Mouse (Mus musculus) intestine, embryonic 16.5 days (tissue): ENCODE data around the gene Cngb1. TPM values are rescaled to one million over a fixed set of nuclear protein-coding genes. Genes with fewer than 3 reads are reported as not detected.

Source experiments
- ATAC-seq: fragments of 200-750 bp; cut with Nextera tagmentation; 2 replicates; pipeline ENCODE4 v1.8.0; 2017; ENCODE audit warnings: moderate TSS enrichment, moderate library complexity
- H3K27ac ChIP-seq: fragments of 300-500 bp; sonication (generic); 2 replicates; pipeline ENCODE4 v1.5.1; 2014; ENCODE audit warnings: mild to moderate bottlenecking, low read length
- H3K27me3 ChIP-seq: fragments of 300-500 bp; sonication (generic); replicated peaks from 2 replicates; pipeline ENCODE4 v1.6.1; 2014; ENCODE audit warnings: low read length, control low read depth, mixed read lengths; ENCODE audit not compliant: control insufficient read depth, insufficient read depth
- H3K36me3 ChIP-seq: fragments of 300-500 bp; sonication (generic); 2 replicates; pipeline ENCODE4 v1.6.1; 2014; ENCODE audit warnings: low read length, control low read depth; ENCODE audit not compliant: control insufficient read depth, insufficient read depth
- H3K4me1 ChIP-seq: fragments of 300-500 bp; sonication (generic); 2 replicates; pipeline ENCODE4 v1.6.1; 2014; ENCODE audit warnings: low read length, control low read depth, mixed read lengths; ENCODE audit not compliant: control insufficient read depth, insufficient read depth
- H3K4me2 ChIP-seq: fragments of 300-500 bp; sonication (generic); 2 replicates; pipeline ENCODE4 v1.6.1; 2014; ENCODE audit warnings: low read depth, low read length, control low read depth
- H3K4me3 ChIP-seq: fragments of 300-500 bp; sonication (generic); 2 replicates; pipeline ENCODE4 v1.5.1; 2014; ENCODE audit warnings: mild to moderate bottlenecking, low read length
- H3K9ac ChIP-seq: fragments of 300-500 bp; sonication (generic); 2 replicates; pipeline ENCODE4 v1.6.1; 2014; ENCODE audit warnings: low read depth, low read length
- H3K9me3 ChIP-seq: fragments of 300-500 bp; sonication (generic); 2 replicates; pipeline ENCODE4 v1.6.1; 2016; ENCODE audit warnings: low read length, control low read depth; ENCODE audit not compliant: control insufficient read depth
- WGBS: fragments of 180-500 bp; shearing (Covaris S2); extraction: QIAGEN DNeasy Blood & Tissue Kit; methylation state at CpG from one replicate; pipeline ENCODE4 v1.1.7; 2014; 5-methylcytosine and 5-hydroxymethylcytosine counted together
- polyA plus RNA-seq: library from polyadenylated mRNA; unstranded; fragments of >200 nt; fragmentation: Nextera tagmentation; extraction: Ambion mirVana; gene quantifications from 2 replicates; pipeline ENCODE4 v1.2.1, GENCODE M21; 2015

The Cngb1 gene
- polyA plus RNA-seq, 1 experiment from 2014 or later: 0.49 TPM

GRCm38 (mm10) chr8:95255611-95256010 lies 50.8 kb downstream of the Cngb1 start:
- no peak for ATAC-seq
- Histone ChIP-seq H3K4me2 (no peak overlapping the region), H3K27me3 (no peaks in the 10 kb centered on the region), H3K27ac (no peak overlapping the region), H3K9me3 (no peaks in the 10 kb centered on the region), H3K4me1 (no peaks in the 10 kb centered on the region), H3K9ac (no peak overlapping the region), H3K4me3 (no peak overlapping the region), H3K36me3 (no peaks in the 10 kb centered on the region)
- 76% methylated on average over 10 of the region's 10 CpGs for WGBS

- no peak overlapping the region for H3K27ac ChIP-seq
- 22% methylated on average over 16 of the region's 16 CpGs for WGBS
Observed at GRCm38 (mm10) chr8:95254564-95255434, 51.6 kb downstream of the Cngb1 start.

DNA sequence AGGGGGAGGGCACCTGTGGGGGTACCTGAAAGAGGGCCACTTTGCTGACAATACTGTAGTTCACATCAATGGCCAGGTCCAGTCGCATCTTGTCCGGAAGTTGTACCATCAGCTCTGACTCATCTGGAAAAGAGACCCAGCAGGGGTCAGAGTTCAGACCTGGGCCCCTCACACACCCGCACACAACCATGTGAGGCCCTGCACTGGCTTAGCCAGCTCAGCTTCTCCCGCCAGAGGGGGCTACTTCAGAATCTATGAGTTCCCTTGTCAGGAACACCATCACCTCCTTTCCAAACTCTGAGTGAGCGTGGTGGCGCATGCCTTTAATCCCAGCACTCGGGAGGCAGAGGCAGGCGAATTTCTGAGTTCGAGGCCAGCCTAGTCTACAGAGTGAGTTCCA lies 54.3 kb downstream of the Cngb1 start:
- ATAC-seq: peak; percentile 36
- 62% methylated on average over 9 of the region's 9 CpGs for WGBS

More at GRCm38 (mm10) chr8:95254564-95255434, 51.6 kb downstream of the Cngb1 start:
- no peaks in the 10 kb centered on the region for H3K9me3 ChIP-seq
- ATAC-seq: peak; percentile 95
- H3K9ac ChIP-seq: peak overlapping the region; percentile 68
- no peaks in the 10 kb centered on the region for H3K4me1 ChIP-seq
- no peaks in the 10 kb centered on the region for H3K36me3 ChIP-seq
- H3K4me2 ChIP-seq: peak overlapping the region; percentile 78
- H3K27me3 ChIP-seq: no peaks in the 10 kb centered on the region
- peak overlapping the region; percentile 47 for H3K4me3 ChIP-seq

GRCm38 (mm10) chr8:95249847-95250246 lies 56.5 kb downstream of the Cngb1 start:
- no peaks in the 10 kb centered on the region for H3K27me3 ChIP-seq
- no peak overlapping the region for H3K9ac ChIP-seq
- no peaks in the 10 kb centered on the region for H3K36me3 ChIP-seq
- no peak overlapping the region for H3K27ac ChIP-seq
- H3K9me3 ChIP-seq: no peaks in the 10 kb centered on the region
- peaks cover 6% of the 10 kb centered on the region for H3K4me1 ChIP-seq
- no peak overlapping the region for H3K4me2 ChIP-seq
- ATAC-seq: no peak
- no peak overlapping the region for H3K4me3 ChIP-seq
- WGBS: 50% methylated on average over 4 of the region's 4 CpGs

More for the DNA sequence above, 54.3 kb downstream of the Cngb1 start:
- Histone ChIP-seq H3K4me1 (no peaks in the 10 kb centered on the region), H3K9ac (no peak overlapping the region), H3K27ac (no peak overlapping the region), H3K27me3 (no peaks in the 10 kb centered on the region), H3K4me3 (no peak overlapping the region), H3K4me2 (no peak overlapping the region), H3K36me3 (no peaks in the 10 kb centered on the region), H3K9me3 (no peaks in the 10 kb centered on the region)

DNA sequence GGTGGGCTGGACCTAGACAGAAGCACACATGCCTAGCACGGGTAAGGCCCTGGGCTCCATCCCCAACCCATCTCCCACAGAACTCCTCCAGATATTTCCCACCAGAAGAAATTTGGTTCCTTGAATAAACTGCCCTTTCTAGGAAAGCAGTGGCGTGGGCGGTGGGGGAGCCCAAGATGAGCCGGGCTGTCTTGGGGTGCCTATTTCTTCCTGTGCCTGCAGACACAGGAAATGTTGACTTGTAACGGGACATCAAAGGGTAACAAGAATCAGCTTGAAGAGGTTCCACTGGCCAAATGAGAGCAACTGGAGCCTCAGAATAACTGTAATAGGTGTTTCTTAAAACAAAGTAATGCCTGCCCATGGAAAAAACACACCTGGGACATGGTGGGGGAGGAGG lies 59.1 kb downstream of the Cngb1 start:
- no peak for ATAC-seq
- 78% methylated on average over 5 of the region's 5 CpGs for WGBS
- Histone ChIP-seq H3K27ac (no peak overlapping the region), H3K4me2 (no peak overlapping the region), H3K9me3 (no peaks in the 10 kb centered on the region), H3K4me1 (peaks cover 6% of the 10 kb centered on the region), H3K36me3 (no peaks in the 10 kb centered on the region), H3K9ac (no peak overlapping the region), H3K27me3 (no peaks in the 10 kb centered on the region), H3K4me3 (no peak overlapping the region)

DNA sequence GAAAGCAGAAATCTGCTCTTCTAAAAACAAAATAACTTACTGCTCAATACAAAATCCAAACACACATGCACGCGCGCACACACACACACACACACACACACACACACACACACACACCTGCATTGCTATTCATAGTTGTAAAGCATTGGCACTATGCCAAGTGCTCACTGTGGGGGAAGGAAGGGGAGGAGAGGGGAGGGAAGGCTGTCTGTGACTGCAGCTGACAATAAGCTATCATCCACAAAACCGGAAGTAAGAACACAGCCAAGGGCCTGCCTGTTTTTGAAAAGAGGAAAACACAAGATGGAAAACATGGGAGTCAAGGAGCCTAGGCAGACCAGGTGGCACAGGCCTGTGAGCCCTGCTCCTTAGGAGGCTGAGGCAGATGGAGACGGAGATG lies 61.2 kb downstream of the Cngb1 start:
- H3K36me3 ChIP-seq: no peaks in the 10 kb centered on the region
- H3K4me1 ChIP-seq: peaks cover 6% of the 10 kb centered on the region
- H3K9ac ChIP-seq: no peak overlapping the region
- H3K9me3 ChIP-seq: no peaks in the 10 kb centered on the region
- ATAC-seq: peak; percentile 83
- H3K4me2 ChIP-seq: no peak overlapping the region
- H3K27ac ChIP-seq: peak overlapping the region; percentile 36; the same call in 1 of the 2 replicates
- no peak overlapping the region for H3K4me3 ChIP-seq
- 36% methylated on average over 5 of the region's 5 CpGs for WGBS
- no peaks in the 10 kb centered on the region for H3K27me3 ChIP-seq

DNA sequence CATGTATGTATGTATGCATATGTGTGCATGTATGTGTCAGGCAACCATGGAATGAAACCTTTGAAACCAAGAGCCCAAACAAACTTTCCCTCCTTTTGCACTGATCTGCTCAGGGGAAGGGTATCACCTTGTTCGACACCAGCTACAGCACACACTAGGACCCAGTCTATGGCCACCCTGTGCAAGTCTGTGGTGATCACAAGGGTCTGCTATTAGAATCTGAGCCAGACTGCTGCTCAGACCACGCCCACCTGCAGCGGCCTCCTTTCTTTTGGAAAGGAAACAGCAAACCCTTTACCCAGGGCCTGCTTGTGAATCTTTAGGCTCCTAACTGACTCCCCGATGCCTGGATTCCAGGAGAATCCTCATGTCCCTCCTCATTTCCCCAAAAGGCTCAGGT lies 62.5 kb downstream of the Cngb1 start:
- H3K9me3 ChIP-seq: no peaks in the 10 kb centered on the region
- H3K4me2 ChIP-seq: no peak overlapping the region
- no peaks in the 10 kb centered on the region for H3K27me3 ChIP-seq
- H3K4me1 ChIP-seq: peaks cover 6% of the 10 kb centered on the region
- H3K9ac ChIP-seq: no peak overlapping the region
- H3K4me3 ChIP-seq: no peak overlapping the region
- 54% methylated on average over 4 of the region's 4 CpGs for WGBS
- H3K27ac ChIP-seq: no peak overlapping the region
- no peaks in the 10 kb centered on the region for H3K36me3 ChIP-seq
- no peak for ATAC-seq

DNA sequence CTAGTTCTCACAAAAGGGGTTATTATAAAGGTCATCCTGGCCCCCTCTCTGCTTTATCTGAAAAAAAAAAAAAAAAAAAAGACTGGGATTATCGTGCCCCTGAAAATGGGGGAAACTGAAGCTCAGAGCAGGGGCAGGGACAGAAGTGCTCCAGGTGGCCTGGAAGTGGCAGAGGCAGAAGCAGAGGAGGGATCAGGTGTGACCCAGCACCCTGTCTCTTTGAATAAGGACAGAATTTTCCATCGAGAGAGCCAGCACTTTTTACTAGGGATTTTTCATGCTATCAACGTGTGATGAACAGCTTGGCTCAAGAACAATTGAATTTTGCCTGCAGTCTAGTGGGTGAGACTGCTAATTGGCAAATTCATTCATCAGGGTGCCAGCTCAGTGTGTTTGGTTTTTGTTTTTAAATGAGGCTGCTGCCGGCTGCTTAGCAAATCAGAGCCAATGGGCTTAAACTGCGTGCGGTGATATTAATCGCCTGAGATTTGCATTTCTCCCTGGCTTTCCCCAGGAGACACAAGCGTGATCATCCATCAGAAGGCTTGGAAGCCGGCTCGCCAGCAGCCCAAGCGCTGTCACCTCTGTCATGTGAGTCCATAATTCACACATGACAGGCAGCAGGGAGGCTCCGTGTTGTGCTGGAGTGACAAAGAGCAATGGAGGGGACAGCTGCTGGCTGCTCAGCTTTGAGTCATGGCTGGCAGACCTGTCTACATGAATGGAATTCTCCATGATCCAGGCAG lies 63.4 kb downstream of the Cngb1 start:
- peak; percentile 51 for ATAC-seq
- WGBS: 33% methylated on average over 12 of the region's 12 CpGs
- Histone ChIP-seq H3K4me2 (no peak overlapping the region), H3K9me3 (no peaks in the 10 kb centered on the region), H3K9ac (peak overlapping the region; percentile 25; the same call in 1 of the 2 replicates), H3K27me3 (no peaks in the 10 kb centered on the region), H3K4me1 (peaks cover 6% of the 10 kb centered on the region), H3K36me3 (no peaks in the 10 kb centered on the region), H3K27ac (no peak overlapping the region), H3K4me3 (no peak overlapping the region)

- WGBS: 86% methylated on average over 26 of the region's 26 CpGs
- no peak overlapping the region for H3K27ac ChIP-seq
- H3K4me2 ChIP-seq: no peak overlapping the region
- no peak overlapping the region for H3K4me3 ChIP-seq
- no peak overlapping the region for H3K9ac ChIP-seq
- no peaks in the 10 kb centered on the region for H3K9me3 ChIP-seq
- peaks cover 6% of the 10 kb centered on the region for H3K4me1 ChIP-seq
- H3K27me3 ChIP-seq: no peaks in the 10 kb centered on the region
- H3K36me3 ChIP-seq: no peaks in the 10 kb centered on the region
- ATAC-seq: no peak
Observed at GRCm38 (mm10) chr8:95242099-95242825, 64.1 kb downstream of the Cngb1 start.
